ENCODE assay signal across 7 mouse cellular contexts in genomic region chr17:17004632-17005265, GRCm38 (mm10). TPM values are rescaled to one million over a fixed set of nuclear protein-coding genes. Genes with fewer than 3 reads are reported as not detected.
DNase-seq lines count a peak whose midpoint lies in the region; ATAC-seq lines count a peak whose summit lies in the region.
"Not testable (repeated sequence)": the region's sequence is repeated elsewhere in the genome, so short reads cannot be mapped to it uniquely, and the experiment has no call there.

No protein-coding gene starts in this region.

- peak overlapping the region; percentile 48 for H3K4me3 ChIP-seq in intestine, embryonic 15.5 days (replicated peaks)
- H3K4me3 ChIP-seq in midbrain, embryonic 10.5 days = peak overlapping the region; percentile 56

- H3K9ac ChIP-seq in intestine, embryonic 15.5 days = peak overlapping the region; percentile 41

- H3K9me3 ChIP-seq in intestine, embryonic 15.5 days = not testable (repeated sequence)
- peaks cover 16% of the 10 kb centered on the region; the same call in 1 of the 2 replicates for H3K9me3 ChIP-seq in midbrain, embryonic 10.5 days (replicated peaks)

- ATAC-seq in intestine, embryonic 15.5 days = peak; percentile 100

- not testable (repeated sequence) for H3K27ac ChIP-seq in intestine, embryonic 15.5 days
- peak overlapping the region; percentile 61 for H3K27ac ChIP-seq in midbrain, embryonic 10.5 days (replicated peaks)

- WGBS in intestine, embryonic 15.5 days = 4% methylated on average over 16 of the region's 16 CpGs
- 4% methylated on average over 16 of the region's 16 CpGs for WGBS in midbrain, embryonic 10.5 days

- not testable (repeated sequence) for H3K27me3 ChIP-seq in intestine, embryonic 15.5 days (replicated peaks); midbrain, embryonic 10.5 days (ENCODE audit: low read depth, poor library complexity, severe bottlenecking)

- DNase-seq in adrenal gland, adult 2 months = peak; percentile 92
- DNase-seq in embryo, embryonic 11.5 days (ENCODE audit: low read depth, low spot score) = peak; percentile 78
- DNase-seq in gastrocnemius, postnatal 36 days = peak; percentile 59 to 78
- DNase-seq in left cerebral cortex, postnatal 25 days (ENCODE audit: low spot score in 2 of 2) = peak; percentile 85 to 94
- peak; percentile 84 for DNase-seq in midbrain, embryonic 10.5 days (ENCODE audit: low spot score)
- DNase-seq in right cerebral cortex, postnatal 4 days = peak; percentile 67

- H3K36me3 ChIP-seq in intestine, embryonic 15.5 days; midbrain, embryonic 10.5 days: not testable (repeated sequence)

- H3K4me1 ChIP-seq in intestine, embryonic 15.5 days (replicated peaks); midbrain, embryonic 10.5 days: not testable (repeated sequence)

- H3K4me2 ChIP-seq in intestine, embryonic 15.5 days (replicated peaks) = peak overlapping the region; percentile 54; the same call in 1 of the 2 replicates

- intact Hi-C loops in gastrocnemius, postnatal 36 days (cut with DNase I); left cerebral cortex, postnatal 25 days (cut with DNase I): not testable (repeated sequence)

RNA-seq across cellular contexts. Expression of gene Zfp960, which starts 59.2 kb away (rescaled TPM):
- total RNA-seq in adrenal gland, adult 2 months (2021) = 1 to 10 TPM; 4.8 to 6.4 TPM
- not detected in 2 replicates for polyA plus RNA-seq in adrenal gland, adult 2 months (2012; rRNA removed)
- total RNA-seq in gastrocnemius, postnatal 36 days (2021) = 1 to 10 TPM; 4.4 TPM
- 4.7 and 5.0 TPM in 2 replicates for polyA plus RNA-seq in intestine, embryonic 15.5 days (2015; fragmentation: Nextera tagmentation; extraction: Ambion mirVana)
- total RNA-seq in left cerebral cortex, postnatal 25 days (2021) = 1 to 10 TPM; 6.7 to 7.8 TPM
- 4.3 and 5.3 TPM in 2 replicates for polyA plus RNA-seq in midbrain, embryonic 10.5 days (2016; fragmentation: Nextera tagmentation; extraction: Ambion mirVana)
